Mouse (Mus musculus) hindlimb bud, embryonic 11.5 days (tissue): ENCODE results near the gene Plagl2.

Source experiments
- DNase-seq: peaks from one replicate; pipeline ENCODE4 v3.0.0-alpha.2; 2012; ENCODE audit warnings: low read depth, low spot score; ENCODE audit errors: extremely low spot score

Plagl2 gene

DNA sequence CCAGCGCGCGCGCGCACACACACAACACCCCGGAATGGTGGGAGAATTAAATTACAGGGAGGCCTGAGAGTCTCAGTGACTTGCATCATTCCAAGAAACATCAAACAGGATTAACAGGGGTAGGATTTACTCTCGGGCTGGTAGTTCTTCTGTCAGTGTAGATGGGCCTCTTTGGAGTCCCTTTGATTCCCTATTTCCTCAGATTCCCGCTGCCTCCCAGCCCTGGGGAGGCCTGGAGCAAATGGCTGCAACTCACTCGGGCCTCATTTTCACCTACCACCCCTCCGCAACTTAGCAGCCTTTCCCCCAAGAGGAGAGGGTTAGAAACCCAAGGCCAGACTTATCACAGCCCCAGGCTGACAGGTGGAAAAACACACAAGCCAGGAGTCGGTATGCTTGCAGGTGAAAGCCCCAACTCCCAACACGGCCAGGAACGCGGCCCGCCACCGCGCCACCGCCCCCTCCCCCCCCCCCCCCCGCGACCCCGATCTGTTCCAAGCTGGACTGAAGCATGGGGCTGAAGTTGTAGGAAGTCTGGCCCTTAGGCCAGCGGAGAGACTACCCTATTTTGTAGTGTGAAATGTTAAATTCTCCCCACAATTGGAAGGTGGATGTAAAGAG is 1.3 kb downstream of the Plagl2 start:
- no peak for DNase-seq

DNA sequence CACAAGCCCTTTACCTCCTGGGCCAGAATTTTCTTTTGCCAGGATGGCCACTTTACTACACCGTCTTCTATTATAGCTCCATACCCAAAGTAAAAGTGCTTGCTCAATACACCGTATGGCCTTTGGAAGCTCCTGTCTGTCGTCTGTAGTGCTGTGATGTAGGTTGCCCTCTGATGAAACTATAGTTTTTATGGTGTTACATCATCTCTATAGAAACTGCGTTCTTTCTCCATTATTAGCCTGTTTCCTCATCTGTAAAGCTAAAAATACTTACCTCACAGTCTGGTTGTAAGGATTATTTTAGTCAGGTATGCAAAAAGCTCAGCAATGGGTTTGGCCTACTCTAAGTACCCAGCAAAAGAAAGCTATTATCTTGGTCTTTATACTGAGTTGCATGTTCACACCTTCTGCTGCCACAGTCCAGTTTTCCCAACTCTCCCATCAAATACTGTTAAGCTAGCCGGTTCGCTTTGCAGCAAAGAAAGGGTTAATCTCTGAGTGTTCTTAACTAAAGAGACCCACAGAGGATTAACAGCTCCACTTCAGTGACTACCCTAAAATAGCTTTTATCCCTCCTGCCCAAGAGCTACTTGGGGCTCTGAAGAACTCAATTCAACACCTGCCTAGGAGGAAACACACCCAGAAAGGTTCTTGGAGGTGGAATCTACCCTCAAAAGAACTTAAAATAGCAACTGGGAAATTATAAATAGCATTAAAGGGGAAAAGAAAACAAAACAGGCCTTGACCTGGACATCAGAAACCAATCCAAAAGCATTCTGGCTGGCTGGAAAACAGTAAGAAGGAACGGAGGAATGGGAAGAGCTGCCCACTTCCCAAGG is 2.0 kb downstream of the Plagl2 start:
- no peak for DNase-seq

DNA sequence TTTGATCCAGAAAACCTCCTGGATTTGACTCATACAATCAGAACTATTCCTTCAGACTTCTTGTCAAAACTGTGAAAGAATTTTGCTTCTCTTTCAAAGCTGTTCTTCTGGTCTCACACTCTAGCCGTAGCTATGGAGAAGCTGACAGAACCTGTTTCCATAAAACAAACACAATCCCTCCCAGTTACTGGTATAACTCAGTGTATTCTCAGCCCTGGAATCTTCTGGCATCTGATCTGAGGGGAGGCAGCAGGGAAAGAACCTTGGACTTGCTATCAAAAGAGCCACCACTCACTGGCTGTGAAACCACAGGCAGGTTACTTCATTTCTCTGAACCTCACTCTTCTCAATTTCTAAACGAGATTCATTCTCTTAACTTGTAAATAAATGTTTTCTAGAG is 2.8 kb downstream of the Plagl2 start:
- DNase-seq: no peak

DNA sequence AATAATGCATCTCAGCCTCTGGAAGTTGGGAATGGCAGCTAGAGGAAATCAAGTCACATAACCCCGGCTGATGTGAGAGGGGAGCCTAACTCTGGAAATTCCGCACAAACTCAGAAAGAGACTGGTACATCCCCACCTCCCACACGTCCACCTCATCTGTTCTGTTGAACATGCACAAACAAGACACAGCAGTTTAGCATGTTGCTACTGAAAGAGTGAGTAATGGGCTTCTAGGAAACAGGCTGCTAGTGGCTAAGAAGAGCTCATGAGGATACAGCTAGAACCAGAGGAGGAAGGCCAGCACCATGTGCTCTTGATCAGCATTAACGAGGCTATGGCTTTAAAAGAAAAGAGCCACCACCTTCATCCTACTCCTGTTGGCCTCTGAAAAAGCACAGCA is 3.3 kb downstream of the Plagl2 start:
- no peak for DNase-seq

DNA sequence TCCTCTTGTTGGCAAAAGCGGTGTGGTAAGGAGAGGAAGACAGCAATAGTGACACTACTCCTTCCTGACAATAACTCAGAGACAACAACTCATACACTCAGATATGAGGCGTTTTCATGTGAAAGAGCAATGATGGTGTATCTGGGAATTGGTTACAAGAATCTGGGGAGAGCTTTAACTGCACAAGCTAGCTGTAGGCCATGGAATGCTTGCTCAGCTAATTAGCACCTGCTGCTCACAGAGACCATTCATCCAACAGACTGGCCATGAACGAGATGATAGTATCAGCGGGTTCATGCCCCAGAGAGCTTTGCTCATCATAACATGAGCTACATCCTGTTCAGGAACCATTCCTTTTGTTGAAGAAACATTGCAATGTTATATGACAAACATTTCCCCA is 4.0 kb downstream of the Plagl2 start:
- no peak for DNase-seq

DNA sequence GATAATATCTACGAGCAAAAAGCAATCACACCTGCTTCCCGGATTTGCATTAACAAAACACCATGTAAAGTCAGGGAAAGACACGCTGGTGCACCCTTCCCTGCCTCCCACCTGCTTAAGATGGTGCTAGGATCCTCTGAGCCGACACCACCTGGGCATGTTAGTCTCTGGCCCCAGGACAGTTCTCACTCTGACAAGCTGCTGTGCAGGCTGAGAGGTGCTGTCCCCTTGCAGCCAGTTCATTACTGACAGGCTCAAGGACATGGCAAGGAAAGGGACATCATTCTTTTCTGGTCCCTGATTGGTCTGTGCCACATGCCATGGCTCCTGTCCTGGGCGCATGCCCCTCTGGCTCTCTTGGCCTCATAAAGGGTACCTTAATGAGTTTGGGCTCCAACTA is 12.7 kb downstream of the Plagl2 start:
- DNase-seq: no peak

DNA sequence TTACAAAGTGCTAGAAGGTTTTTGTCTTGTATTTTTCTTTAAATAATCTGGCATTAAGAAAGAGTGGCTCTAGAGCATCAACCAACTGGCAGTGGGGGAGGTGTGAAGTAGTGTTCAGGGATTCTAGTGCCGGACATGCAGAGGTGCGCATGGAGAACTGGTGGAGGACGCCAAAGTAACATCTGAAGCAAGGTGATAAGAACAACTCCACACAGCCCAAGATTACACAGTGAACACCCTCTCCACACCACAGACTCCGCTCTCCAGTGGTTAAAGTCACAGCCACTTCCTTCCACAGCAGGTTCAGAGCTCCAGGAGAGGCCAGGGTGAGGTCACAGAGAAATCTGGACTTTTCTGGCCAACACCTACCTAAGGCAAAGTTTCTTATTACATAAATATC is 13.3 kb downstream of the Plagl2 start:
- no peak for DNase-seq

DNA sequence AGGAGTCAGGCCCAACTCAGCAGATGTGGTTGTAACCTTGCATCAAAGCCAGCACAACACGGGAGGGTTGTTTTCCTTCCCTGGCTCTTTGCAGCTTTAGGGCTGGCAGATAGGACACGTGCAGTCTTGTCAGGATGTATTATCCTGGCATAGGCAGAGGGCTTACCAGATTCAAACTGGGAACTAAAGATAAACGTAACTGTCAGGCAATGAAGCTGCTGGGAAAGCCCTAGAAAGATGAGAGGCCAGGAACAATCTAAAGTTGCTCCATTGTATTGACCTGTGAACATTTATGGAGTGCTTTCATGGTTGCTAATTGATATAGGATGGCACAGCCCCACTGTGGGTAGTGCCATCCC is 15.7 kb downstream of the Plagl2 start:
- no peak for DNase-seq

DNA sequence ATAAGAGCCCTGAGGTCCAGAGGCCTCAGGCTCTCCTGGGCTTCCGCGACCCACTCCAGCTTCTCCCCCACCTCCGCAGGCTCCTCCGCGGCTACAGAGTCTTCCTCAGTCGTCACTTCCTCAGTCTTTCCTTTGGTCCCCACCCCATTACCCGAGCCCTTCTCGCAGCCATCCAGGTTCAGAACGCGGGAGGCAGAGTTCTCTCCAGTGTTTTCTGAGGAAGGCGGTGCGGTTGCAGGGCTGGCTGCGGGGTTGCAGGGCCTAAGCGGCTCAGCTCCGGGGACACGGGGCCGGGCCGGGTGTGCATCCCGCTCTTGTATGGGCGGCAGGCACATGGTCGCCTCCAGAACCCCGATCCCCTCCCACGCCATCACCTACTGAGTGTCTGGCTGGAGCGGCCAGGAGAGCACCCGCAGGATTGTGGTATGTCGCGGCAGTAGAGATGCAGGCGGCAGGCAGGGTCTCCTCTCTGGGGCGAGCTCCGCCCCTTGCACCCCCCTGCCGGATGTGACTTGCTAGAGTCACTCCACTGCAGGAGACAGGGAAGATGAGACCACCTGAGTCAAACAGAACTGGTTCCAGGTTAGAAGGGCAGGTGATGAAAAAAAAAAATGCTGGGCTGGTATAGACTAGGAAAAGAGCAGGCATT is 16.2 kb downstream of the Plagl2 start, which contains the start of gene Tspyl3:
Tspyl3 (minus strand) TSS at position 496 of the 649 bp plus-strand sequence.
- no peak for DNase-seq

DNA sequence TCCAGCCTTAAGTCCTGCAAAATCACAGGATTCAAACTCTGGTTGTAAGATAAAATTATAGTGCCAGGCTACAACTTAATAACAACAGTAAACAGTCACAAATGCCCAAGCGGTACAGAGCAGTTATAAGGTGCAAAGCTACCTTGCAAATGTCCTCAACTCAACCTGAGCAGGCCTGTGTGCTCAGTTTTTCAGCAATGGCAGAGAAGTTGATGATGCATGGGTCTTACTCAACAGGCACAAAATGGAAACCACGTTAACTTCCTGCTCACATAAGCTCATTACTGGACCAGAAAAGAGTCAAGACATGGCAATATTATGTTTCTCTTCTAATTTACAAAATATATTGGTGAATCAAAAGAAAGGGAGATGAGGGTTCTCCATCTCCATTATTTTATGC is 18.7 kb downstream of the Plagl2 start:
- DNase-seq: no peak

DNA sequence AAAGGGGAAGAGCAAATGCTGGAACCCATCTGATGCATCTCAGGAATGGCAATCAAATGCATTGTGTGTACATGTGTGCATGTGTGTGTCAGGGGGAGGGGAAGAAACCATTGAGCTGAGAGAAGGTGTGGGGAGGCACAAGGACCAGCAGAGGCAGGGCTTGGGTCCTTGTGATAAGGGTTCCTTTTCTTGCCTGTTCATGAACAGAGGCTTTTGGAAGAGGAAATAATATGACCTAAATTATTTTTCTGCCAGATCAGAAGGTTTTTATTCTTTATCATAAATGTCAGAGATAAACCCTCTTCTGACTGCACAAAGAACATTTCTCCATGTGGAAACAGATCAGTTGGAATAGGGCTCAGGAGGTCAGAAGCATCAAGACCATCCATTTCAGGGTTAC is 19.1 kb downstream of the Plagl2 start:
- no peak for DNase-seq

DNA sequence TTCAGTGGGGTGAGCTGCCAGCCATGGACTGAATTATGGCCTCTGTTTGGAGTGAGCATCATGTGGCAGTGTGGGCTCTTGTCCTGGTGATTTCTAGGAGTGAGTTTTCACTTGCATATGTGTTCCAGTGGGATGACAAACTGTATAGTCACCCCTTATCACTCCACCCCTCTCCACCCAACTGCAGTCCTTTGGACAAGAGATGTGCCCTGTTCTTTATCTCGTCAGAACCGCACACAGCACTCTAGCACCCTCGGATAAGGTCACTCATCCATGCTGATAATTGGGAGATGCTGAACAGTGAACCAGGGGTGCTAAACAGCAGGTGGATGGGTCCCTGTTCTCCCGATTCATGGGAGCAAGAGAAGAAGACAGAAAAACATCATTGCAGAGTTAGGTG is 19.6 kb downstream of the Plagl2 start:
- no peak for DNase-seq

DNA sequence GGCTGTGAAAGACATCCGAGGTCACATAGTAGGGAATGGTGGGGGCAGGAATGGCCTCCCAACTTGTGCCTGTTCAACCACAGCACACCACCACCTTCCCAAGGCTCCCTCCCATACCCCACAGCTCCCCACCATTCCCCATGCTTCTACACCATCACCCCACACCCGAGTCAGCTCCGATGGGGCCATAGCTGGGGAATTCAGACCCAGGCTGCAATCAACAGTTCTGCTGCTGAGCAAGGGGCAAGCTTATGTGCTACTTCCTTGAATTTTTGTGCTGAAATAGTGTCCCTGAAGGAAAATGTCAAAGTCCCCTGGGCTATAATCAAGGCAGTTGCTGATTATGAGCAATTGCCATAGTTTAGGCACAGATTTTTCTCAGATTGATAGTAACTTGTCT is 22.7 kb downstream of the Plagl2 start:
- DNase-seq: no peak

DNA sequence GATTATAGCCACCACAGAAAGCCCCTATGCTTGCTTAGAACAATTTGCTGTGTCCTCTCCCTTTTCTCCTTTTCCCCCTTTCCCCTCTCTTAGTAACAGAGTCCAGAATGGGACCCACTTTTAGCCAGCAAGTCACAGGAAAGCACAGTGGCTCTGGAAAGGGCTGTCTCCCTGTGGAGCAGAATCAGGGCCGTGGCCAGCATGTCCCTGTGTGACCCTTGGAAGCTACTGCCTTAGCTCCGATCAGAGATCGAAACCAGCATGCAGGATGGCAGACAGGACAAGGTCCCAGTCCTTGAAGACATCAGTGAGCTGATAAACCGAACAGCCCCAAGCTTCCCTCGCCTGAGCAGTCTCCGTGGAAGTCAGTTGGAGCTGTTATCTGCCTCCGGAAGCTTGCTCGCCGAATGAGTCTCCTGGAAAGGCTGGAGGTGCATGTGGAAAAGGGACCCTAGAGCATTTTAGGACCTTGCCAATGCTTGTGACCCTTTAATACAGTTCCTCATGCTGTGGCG is 23.3 kb downstream of the Plagl2 start:
- no peak for DNase-seq

DNA sequence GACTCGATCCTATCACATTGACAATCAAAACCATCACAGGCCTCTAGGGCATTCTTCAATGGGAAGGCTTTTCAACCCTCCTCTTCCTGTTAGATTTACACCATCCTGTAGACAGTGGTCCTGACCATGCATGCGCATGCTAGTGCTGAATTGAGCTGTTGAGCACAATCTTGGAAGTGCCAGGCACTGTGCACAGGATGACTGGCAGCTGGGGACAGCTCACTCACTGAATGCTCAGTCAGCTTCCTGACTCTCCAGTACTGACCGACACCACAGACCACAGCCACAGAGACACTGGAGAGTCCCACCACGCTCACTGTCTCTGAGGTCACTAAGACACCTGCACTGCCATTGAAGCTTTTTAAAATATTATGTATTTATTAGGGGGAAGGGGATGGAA is 25.8 kb downstream of the Plagl2 start:
- DNase-seq: no peak

DNA sequence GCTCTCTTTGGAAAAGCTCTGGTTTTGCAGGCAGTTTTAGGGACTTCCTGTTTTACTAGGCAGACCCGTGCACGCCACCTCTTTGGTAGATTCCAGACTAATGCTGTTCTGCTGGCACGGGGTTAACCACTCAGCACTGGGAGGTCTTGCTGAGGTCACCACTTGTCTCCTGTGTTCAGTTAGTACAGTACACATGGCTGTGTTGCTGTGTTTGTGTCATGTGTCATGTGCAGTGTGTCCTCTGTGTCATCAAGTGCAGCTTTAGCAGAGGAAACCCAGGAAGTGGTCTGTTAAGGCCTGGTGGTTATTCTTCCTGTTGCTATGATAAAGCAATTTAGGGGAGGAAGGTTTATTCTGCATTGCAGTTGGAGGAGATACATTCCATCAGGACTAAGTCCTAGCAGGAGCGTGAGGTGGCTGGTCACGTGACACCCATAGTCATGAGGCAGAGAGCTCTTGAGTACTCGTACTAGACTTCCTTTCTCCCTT is 26.4 kb downstream of the Plagl2 start:
- DNase-seq: no peak

DNA sequence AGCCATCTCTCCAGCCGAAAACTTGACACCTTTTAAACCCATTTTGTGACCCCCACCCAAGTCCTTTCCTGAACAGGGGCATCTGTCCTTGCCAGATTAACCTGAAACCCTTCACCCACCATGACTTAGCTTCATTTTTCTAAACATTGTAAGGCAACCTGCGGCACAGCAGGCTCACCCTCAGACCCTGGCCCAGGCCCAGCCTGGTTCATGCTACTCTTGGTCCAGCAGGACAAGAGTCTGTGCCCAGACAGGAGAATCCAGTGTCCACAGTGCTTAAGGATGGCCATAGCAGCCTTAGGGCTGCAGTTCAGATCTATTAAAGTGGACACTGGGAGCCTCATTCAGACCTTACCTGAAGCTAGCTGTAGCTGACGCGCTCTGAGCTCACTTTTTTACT is 27.9 kb downstream of the Plagl2 start:
- no peak for DNase-seq

DNA sequence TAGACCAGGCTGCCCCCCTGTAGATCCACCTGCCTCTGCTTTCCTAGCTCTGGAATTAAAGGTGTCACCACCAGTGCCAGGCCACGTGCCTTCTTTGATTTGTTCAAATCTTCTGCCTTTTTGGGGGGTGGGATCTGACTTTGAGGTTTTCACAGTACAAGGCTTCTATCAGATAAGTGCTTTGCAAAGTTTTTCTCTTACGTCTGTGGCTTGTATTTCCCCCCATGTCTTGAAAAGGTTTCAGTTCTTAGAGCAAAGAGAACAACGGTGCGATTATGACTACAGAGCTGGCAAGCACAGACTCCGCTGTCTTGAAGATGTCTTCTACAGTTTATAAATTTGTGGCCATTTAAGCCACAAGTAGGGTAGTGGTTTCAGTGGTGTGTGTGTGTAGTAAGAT is 29.8 kb downstream of the Plagl2 start:
- DNase-seq: no peak

DNA sequence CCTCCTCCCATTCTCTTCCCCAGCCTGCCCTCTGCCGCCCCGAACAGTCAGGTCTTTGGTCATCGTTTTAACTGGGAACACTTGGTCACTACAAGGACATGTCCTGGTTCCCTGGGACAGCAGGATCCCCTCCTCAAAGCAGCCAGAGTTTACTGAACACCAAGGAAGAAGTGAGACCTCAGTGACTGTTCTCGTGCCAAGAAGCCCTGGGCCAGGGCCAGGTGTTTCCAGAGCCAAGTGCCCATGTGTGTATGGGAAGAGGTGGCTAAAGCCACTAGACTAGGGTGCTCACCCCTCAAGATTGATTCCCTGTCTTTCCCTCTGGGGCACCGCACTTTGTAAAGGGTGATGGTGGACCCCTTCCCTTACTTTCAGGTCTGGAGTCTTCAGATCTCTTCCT is 31.9 kb downstream of the Plagl2 start:
- DNase-seq: no peak

DNA sequence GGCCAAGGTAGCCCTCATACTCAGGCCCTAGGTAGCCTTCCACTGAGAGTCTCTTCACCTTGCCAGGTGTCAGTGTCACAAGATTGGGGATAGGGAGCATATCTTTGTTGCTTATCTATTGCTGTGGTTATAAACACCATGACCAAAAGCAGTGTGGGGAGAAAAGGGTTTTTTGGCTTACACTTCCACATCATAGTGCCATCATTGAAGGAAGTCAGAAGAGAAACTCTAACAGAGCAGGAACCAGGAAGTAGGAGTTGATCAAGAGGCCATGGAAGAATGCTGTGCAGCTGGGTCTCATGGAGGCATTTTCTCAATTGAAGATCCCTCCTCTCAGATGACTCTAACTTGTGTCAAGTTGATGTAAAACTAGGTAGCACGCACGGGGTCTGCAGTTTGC is 33.1 kb downstream of the Plagl2 start:
- no peak for DNase-seq

DNA sequence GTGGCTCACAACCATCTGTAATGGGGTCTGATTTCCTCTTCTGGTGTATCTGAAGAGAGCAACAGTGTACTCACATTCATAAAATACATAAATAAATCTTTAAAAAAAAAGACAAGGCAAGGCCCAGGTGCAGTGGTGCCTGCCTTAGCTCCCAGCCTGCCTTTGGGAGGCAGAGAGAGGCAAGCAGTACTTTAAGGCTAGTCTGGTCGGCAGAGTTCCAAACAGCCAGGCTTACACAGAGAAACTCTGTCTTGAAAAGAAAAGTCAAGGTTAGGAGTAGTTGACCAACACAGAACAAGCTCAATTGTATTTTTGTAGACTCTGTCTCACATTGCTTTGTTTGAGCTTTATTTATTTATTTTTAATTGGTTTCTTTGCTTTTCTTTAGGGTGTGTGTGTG is 38.5 kb downstream of the Plagl2 start:
- DNase-seq: no peak

DNA sequence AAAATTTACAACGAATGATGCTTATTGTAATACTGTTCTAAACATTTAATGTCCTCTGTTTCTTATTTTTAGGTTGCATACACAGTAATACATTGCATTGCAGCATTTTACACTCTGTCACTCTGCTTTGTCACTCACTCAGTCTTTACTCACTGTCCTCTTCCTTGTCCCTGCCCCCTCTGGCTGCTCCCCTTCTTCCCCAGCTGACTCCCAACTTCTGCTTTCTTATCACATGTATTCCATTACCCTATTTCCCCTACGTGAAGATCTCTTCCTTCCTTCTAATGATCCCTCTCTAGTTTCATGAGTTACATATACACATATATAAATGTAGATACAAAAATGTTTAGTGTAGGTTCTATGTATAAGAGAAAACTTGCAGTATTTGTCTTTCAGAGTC is 42.1 kb downstream of the Plagl2 start:
- no peak for DNase-seq
